19 mouse cellular contexts compared by ENCODE assay signal in the genomic region with DNA sequence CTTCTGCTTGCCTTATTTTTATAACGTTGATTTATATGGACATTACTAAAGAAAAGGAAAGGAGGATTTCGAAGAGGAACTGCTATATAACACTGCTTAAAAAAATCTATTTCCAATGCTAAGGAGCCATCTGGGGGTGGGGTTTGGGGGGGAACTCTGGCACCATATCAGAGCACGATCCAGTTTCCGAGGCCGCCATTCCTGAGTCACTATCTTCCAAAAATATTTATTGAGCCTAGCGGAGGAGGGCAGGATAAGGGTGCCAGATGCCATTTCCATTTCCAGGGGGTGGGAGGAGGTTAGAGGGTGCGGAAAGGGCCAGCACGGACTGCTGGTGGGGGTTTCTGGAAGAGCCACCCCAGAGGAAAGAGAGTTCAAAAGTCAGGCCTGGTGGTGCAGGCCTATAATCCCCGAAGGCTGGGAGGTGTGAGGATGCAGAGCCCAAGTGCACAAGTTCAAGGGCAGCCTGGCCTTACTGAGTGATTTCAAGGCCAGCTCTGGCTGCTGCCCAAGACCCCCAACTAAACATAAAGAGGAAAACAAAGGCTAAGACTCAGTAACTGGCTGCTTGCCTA.
DNase-seq lines count a peak whose midpoint lies in the region; ATAC-seq and TF ChIP-seq lines count a peak whose summit lies in the region.
"Had no signal": no experiment of that assay in that cellular context is flagged by ENCODE, and none has a peak within 500 bp of the region (broad histone marks: within the 10 kb centered on the region; RNA-seq: fewer than 3 reads in every experiment).

No protein-coding gene starts in this region.

- DNase-seq in frontal cortex, postnatal 14 days (ENCODE audit: low spot score in 2 of 2): no peak
- DNase-seq in kidney, postnatal 14 days: no peak
- DNase-seq in lung, postnatal 0 days (ENCODE audit: low spot score): no peak
- DNase-seq in lung, postnatal 14 days: no peak
- peak; percentile 15 for DNase-seq in ovary, postnatal 14 days (ENCODE audit: low spot score)
- DNase-seq in embryo, embryonic 10.5 days (ENCODE audit: low spot score): no peak
- DNase-seq: cerebellum, postnatal 25 days; gastrocnemius, postnatal 14 days; heart, postnatal 10 days; kidney, postnatal 36 days; thymus, adult 18-20 months had no signal

- H3K9me3 ChIP-seq in kidney, embryonic 15.5 days (replicated peaks): no peaks in the 10 kb centered on the region
- no peaks in the 10 kb centered on the region for H3K9me3 ChIP-seq in lung, postnatal 0 days (ENCODE audit: low read length)
- H3K9me3 ChIP-seq: liver, embryonic 12.5 days; midbrain, embryonic 12.5 days had no signal

- H3K27ac ChIP-seq in kidney, embryonic 15.5 days: 0 out of 2 replicates have a peak overlapping the region, but pooled peaks have one; percentile 56
- H3K27ac ChIP-seq in lung, postnatal 0 days (ENCODE audit: low read length): no peak overlapping the region
- H3K27ac ChIP-seq: hindbrain, postnatal 0 days; liver, embryonic 12.5 days; macrophage; midbrain, embryonic 12.5 days had no signal

- H3K9ac ChIP-seq in kidney, embryonic 15.5 days: no peak overlapping the region
- no peak overlapping the region for H3K9ac ChIP-seq in lung, postnatal 0 days (replicated peaks; ENCODE audit: low read depth)
- H3K9ac ChIP-seq: liver, embryonic 12.5 days; midbrain, embryonic 12.5 days had no signal

- 51% methylated on average over 9 of the region's 9 CpGs for WGBS in kidney, embryonic 15.5 days
- 23% methylated on average over 9 of the region's 9 CpGs for WGBS in lung, postnatal 0 days

- H3K4me2 ChIP-seq in kidney, embryonic 15.5 days: 0 out of 2 replicates have a peak overlapping the region, but pooled peaks have one; percentile 19
- no peak overlapping the region for H3K4me2 ChIP-seq in lung, postnatal 0 days (replicated peaks; ENCODE audit: low read depth, low read length)
- H3K4me2 ChIP-seq: liver, embryonic 12.5 days; midbrain, embryonic 12.5 days had no signal

- H3K36me3 ChIP-seq in kidney, embryonic 15.5 days: no peaks in the 10 kb centered on the region
- no peaks in the 10 kb centered on the region for H3K36me3 ChIP-seq in lung, postnatal 0 days (ENCODE audit: insufficient read depth, low read length)
- H3K36me3 ChIP-seq: liver, embryonic 12.5 days; midbrain, embryonic 12.5 days had no signal

- TF ChIP-seq CTCF in lung, postnatal 0 days (IDR thresholded peaks at IDR 0.05): 0 out of 2 replicates have a peak, but pooled peaks have one; percentile 13

- ATAC-seq in frontal cortex, adult (ENCODE audit: low TSS enrichment): peak; percentile 79
- no peak for ATAC-seq in kidney, embryonic 15.5 days (replicated peaks; ENCODE audit: low FRiP score)
- no peak; the same call in 1 of the 2 replicates for ATAC-seq in lung, postnatal 0 days
- ATAC-seq: hindbrain, postnatal 0 days; liver, embryonic 12.5 days; Patski had no signal

- TF ChIP-seq EP300 in lung, postnatal 0 days (IDR thresholded peaks at IDR 0.05): no peak

- H3K4me1 ChIP-seq in kidney, embryonic 15.5 days: peaks cover 5% of the 10 kb centered on the region
- peaks cover 4% of the 10 kb centered on the region; the same call in 1 of the 2 replicates for H3K4me1 ChIP-seq in lung, postnatal 0 days (ENCODE audit: insufficient read depth, low read depth, low read length)
- H3K4me1 ChIP-seq: liver, embryonic 12.5 days had no signal

- H3K27me3 ChIP-seq in kidney, embryonic 15.5 days: no peaks in the 10 kb centered on the region
- H3K27me3 ChIP-seq in lung, postnatal 0 days (replicated peaks; ENCODE audit: insufficient read depth, low read length): no peaks in the 10 kb centered on the region
- H3K27me3 ChIP-seq: liver, embryonic 12.5 days; midbrain, embryonic 12.5 days; Patski had no signal

- H3K4me3 ChIP-seq in kidney, embryonic 15.5 days (replicated peaks): no peak overlapping the region
- H3K4me3 ChIP-seq in lung, postnatal 0 days (ENCODE audit: low read depth, low read length): no peak overlapping the region
- H3K4me3 ChIP-seq: liver, embryonic 12.5 days; midbrain, embryonic 12.5 days; myocyte had no signal
